Mouse (Mus musculus) hematopoietic stem cell, adult 5-6 weeks (primary cell): ENCODE measurements at regions not wholly inside any gene's neighbourhood (a gene's known extent, or its start where the extent isn't known, plus 50 kb on each side); places are given as distances from the start of the nearest gene placed in this dataset.

ENCODE experiments used
- ATAC-seq, 2 experiments: fragments of 125-278 bp in 1 of 2; replicated peaks in 1 of 2; 2 replicates each; pipeline ENCODE4 v1.8.0; 2016 to 2017; ENCODE audit warnings: inconsistent platforms in 2 of 2, mild to moderate bottlenecking in 2 of 2, moderate number of reproducible peaks in 2 of 2, low read depth in 1 of 2, moderate TSS enrichment in 1 of 2; ENCODE audit not compliant: low FRiP score in 2 of 2, poor library complexity in 2 of 2, severe bottlenecking in 2 of 2, insufficient read depth in 1 of 2, low TSS enrichment in 1 of 2

GRCm38 (mm10) chr10:44595932-44596331 lies 67.6 kb upstream of the Prdm1 start:
- ATAC-seq, result no peak

- ATAC-seq, result no peak
Measured at GRCm38 (mm10) chr10:44589842-44590241, 61.5 kb upstream of the Prdm1 start.

- ATAC-seq, result no peak; a peak in 1 of 4 replicates
Measured at GRCm38 (mm10) chr10:44589352-44589751, 61.1 kb upstream of the Prdm1 start.

- no peak for ATAC-seq
Measured at GRCm38 (mm10) chr10:44582736-44583135, 54.4 kb upstream of the Prdm1 start.
